Mouse (Mus musculus): ENCODE results near the gene Smap2. TPM values are rescaled to one million over a fixed set of nuclear protein-coding genes. Genes with fewer than 3 reads are reported as not detected.

The Smap2 gene
- polyA plus RNA-seq, 1 experiment: 35.0 TPM

DNA sequence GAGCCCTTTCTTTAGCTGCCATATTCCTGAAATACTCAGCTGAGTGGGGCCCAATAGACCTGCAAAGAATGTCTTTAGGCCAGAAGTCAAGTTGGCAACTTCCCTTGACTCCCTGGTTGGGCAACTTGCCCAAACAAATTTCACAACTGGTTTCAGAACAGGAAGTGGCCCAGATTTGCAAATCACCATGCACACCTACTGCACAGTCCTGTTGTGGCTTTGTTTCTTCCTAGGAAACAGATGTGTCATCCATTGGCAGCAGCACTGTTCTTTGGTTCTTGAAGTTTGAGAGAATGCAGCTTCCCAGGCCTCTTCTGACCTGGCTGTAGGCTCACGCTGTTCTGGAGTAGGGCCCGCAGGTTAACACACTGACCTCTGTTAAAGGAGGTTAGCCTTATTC, 6.9 kb upstream of the Smap2 start:
- TF ChIP-seq GATA1 (IDR thresholded peaks at IDR 0.05; ENCODE audit: borderline replicate concordance, low read length) (no peak), FLI1 (IDR thresholded peaks at IDR 0.05; ENCODE audit: low read length) (no peak)
- no peaks in the 10 kb centered on the region for H3K36me3 ChIP-seq (replicated peaks; ENCODE audit: low read length)
- no peak overlapping the region for H3K4me3 ChIP-seq (replicated peaks)
- peaks cover 83% of the 10 kb centered on the region for H3K4me1 ChIP-seq
- peaks cover 3% of the 10 kb centered on the region for H3K27me3 ChIP-seq (replicated peaks)
- H3K9me3 ChIP-seq: no peaks in the 10 kb centered on the region

DNA sequence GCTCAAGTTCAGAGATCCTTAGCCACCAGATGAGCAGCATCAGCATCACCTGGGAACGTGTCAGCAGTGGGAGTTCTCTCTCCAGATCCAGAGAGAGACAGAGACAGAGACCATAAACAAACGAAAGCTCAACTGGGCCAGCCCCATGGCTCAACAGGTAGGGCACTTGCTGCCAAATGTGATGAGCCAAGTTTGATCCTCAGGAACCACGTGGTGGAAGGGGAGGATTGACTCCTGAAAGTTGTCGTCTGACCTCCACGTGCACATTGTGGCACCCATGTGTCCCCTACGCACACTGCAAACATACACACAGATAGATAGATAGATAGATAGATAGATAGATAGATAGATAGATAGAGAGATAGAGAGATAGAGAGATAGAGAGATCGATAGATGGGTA, 6.4 kb upstream of the Smap2 start:
- no peaks in the 10 kb centered on the region for H3K36me3 ChIP-seq (replicated peaks; ENCODE audit: low read length)
- TF ChIP-seq FLI1 (IDR thresholded peaks at IDR 0.05; ENCODE audit: low read length): no peak

DNA sequence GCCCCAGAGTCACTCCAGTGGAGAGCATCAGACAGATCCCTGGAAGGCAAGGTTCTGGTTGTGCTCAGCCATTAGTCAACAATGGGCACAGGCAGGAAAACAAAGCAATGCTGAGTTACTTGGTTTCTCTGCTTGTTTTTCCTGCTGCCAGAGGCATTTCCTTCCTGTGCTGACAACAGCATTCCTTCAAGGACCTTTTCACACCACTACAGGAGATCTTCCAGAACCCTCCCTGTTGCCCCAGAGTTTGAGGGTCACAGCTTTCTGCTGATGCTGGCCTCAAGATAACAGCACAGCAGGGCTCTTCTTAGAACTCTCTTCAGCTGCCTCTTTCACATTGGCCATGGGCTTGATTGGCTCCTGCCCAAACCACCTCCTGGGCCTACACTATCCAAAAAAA, 4.9 kb upstream of the Smap2 start:
- H3K4me3 ChIP-seq (replicated peaks): peak overlapping the region; percentile 67
- H3K9me3 ChIP-seq: no peaks in the 10 kb centered on the region
- no peak for TF ChIP-seq GATA1 (IDR thresholded peaks at IDR 0.05; ENCODE audit: borderline replicate concordance, low read length)
- TF ChIP-seq FLI1 (IDR thresholded peaks at IDR 0.05; ENCODE audit: low read length): no peak
- no peaks in the 10 kb centered on the region for H3K36me3 ChIP-seq (replicated peaks; ENCODE audit: low read length)
- H3K4me1 ChIP-seq: peaks cover 82% of the 10 kb centered on the region
- H3K27me3 ChIP-seq (replicated peaks): peaks cover 3% of the 10 kb centered on the region

More for the DNA sequence above, 6.4 kb upstream of the Smap2 start:
- H3K9me3 ChIP-seq: no peaks in the 10 kb centered on the region
- H3K4me3 ChIP-seq (replicated peaks): no peak overlapping the region
- H3K4me1 ChIP-seq: peaks cover 81% of the 10 kb centered on the region
- H3K27me3 ChIP-seq (replicated peaks): peaks cover 3% of the 10 kb centered on the region

DNA sequence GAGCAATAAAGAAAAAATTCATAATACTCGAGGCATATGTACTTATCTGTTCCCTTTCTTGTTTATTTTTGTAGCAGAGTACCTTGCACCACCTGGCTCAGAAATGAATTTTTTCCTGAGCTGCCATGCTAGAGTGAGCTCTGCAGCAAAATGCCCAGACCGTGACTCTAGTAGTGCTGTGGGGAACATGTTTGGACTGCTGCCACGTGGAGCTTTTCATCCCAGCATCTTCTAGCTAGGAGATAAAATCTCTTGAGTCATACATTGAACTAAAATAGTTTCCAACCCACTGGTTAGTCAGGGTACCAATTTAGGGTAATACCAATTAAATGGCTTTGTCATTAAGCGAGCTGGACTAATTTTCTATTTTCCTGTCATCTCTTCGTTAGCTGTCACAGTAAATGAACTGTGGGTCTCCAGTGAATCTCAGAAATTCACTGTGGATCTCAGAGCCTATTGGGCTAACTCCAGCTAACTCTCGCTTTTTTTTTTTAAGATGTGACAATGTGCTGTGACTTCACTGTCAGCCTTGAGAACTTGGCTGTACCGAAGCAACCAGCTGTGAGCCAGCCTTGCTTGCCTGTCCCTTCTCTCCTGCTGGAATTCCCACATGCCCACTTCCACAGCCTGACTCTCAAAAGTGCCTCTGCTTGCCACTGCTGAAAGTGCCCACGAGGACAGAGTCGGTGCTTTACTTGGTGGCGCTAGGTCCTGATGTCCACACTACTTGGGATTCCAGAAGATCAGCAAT, 3.2 kb upstream of the Smap2 start:
- TF ChIP-seq FLI1 (IDR thresholded peaks at IDR 0.05; ENCODE audit: low read length): no peak
- no peak for TF ChIP-seq GATA1 (IDR thresholded peaks at IDR 0.05; ENCODE audit: borderline replicate concordance, low read length)
- Histone ChIP-seq H3K36me3 (replicated peaks; ENCODE audit: low read length) (no peaks in the 10 kb centered on the region), H3K9me3 (no peaks in the 10 kb centered on the region), H3K27me3 (replicated peaks) (peaks cover 3% of the 10 kb centered on the region), H3K4me3 (replicated peaks) (no peak overlapping the region), H3K4me1 (peaks cover 72% of the 10 kb centered on the region)

DNA sequence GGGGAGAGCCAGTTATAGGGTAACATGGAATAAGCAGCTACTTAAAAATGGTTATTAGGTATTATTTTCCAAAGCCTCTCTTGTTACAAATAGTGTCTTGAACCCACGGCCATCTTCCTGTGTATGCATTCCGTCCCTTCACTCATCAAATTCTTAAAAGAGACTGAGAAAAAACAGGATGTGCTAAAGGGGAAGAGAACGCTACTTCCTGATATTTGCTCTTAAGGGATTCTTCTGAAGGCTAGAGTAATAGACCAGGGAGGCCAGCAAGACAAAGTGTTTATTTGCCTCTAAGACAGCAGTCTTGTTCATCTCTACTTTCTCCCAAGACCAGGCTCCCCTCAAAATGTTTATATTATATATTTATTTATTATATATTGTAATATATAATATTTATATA, 1.2 kb upstream of the Smap2 start:
- no peak for TF ChIP-seq FLI1 (IDR thresholded peaks at IDR 0.05; ENCODE audit: low read length)
- no peak for TF ChIP-seq GATA1 (IDR thresholded peaks at IDR 0.05; ENCODE audit: borderline replicate concordance, low read length)
- no peak overlapping the region for H3K4me3 ChIP-seq (replicated peaks)
- peaks cover 73% of the 10 kb centered on the region for H3K4me1 ChIP-seq
- no peaks in the 10 kb centered on the region for H3K9me3 ChIP-seq
- H3K36me3 ChIP-seq (replicated peaks; ENCODE audit: low read length): peaks cover 4% of the 10 kb centered on the region
- H3K27me3 ChIP-seq (replicated peaks): peaks cover 3% of the 10 kb centered on the region

DNA sequence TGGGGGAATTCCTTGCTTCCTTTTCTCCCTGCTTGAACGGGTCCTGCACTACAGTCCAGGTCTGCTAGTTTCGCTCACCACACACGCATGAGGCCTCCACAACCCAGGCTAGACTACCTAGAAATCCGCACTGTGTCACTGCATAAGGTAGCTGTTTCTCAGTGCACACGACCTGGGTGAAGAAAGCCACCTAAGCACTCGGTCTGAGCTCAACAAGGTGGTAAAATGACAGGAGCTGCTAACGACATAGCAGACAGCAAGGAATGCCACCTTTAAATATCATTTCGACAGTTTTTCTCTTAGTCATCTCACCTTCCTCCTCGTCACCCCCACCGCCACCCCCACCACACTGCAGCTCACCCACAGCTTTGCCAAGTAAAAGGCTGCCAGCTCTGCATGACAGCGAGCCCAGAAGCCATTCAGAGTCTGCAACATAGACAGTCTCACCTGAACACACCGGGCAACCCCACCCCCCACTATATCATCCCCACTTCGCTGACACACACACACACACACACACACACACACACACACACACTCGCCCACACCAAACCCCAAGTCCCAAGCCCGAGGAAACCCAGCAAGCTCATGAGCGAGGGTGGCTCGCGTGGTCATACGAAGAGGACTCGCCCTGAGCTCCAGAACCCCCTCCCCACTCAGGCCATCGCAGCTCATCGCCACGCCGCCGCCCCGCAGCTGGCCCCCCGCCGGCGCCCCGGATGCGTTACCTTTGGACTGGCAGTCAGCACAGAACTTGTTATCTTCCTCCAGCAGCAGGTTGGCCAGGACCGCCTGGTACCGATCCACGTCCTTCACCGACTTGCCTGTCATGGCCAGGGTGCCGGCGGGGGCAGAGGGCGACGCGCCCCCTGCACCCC, 787 bp downstream of the Smap2 start:
- peaks cover 17% of the 10 kb centered on the region for H3K36me3 ChIP-seq (replicated peaks; ENCODE audit: low read length)
- peaks cover 75% of the 10 kb centered on the region for H3K4me1 ChIP-seq
- no peaks in the 10 kb centered on the region for H3K9me3 ChIP-seq
- H3K27me3 ChIP-seq (replicated peaks): peaks cover 3% of the 10 kb centered on the region
- H3K4me3 ChIP-seq (replicated peaks): peak overlapping the region; percentile 100
- TF ChIP-seq GATA1 (IDR thresholded peaks at IDR 0.05; ENCODE audit: borderline replicate concordance, low read length) (no peak), FLI1 (IDR thresholded peaks at IDR 0.05; ENCODE audit: low read length) (no peak)

DNA sequence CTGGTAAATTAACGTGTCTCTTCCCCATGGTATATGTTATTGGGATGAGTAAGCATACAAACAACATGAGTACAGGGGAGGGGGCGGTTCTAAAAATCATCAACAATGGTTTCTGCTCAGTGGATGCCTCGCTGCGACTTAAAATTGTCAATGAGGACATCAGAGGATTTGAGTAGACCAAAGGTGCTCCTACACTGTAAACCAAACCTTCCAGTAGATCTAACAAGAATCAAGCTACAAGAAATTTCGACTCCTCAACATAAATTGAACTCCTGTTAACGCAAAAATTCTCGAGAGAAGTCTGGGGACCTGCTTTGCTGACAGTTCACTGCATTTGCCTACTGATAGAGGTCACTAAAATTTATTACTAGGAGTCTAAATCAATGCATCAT, 1.8 kb downstream of the Smap2 start:
- peaks cover 17% of the 10 kb centered on the region for H3K36me3 ChIP-seq (replicated peaks; ENCODE audit: low read length)
- H3K4me1 ChIP-seq: peaks cover 75% of the 10 kb centered on the region
- H3K27me3 ChIP-seq (replicated peaks): no peaks in the 10 kb centered on the region
- H3K4me3 ChIP-seq (replicated peaks): peak overlapping the region; percentile 100
- no peaks in the 10 kb centered on the region for H3K9me3 ChIP-seq
- no peak for TF ChIP-seq FLI1 (IDR thresholded peaks at IDR 0.05; ENCODE audit: low read length)
- no peak for TF ChIP-seq GATA1 (IDR thresholded peaks at IDR 0.05; ENCODE audit: borderline replicate concordance, low read length)

DNA sequence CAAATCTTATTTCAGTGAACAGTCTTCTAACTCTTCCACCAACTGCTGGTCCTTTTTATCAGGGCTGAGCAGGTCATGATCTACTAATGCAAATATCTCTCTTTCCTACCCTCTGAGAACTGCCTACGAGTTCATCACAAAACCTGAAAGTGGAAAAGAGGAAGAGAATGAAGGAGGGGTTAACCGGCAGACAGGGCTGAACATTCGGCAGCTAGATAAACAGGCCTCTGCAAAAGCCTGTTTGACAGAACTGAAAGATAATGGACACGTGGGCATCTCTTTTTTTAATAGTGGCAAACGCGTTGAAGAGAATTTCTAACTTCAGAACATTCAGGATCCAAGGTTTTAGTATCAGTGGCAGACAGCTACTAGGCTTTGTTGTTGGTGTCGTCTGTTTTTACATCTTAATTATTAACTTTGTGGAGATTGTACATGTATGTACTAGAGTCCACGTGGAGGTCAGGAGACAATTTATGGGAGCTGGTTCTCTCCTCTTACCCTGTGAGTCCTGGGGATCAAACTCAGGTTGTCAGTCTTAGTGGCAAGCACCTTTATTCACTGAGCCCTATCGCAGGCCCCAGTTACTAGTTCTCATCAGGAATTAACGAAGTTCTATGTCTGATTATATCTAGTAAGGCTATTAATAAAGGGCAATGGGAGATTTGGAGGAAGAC, 2.3 kb downstream of the Smap2 start:
- Histone ChIP-seq H3K4me3 (replicated peaks) (peak overlapping the region; percentile 100), H3K36me3 (replicated peaks; ENCODE audit: low read length) (peaks cover 17% of the 10 kb centered on the region), H3K4me1 (peaks cover 79% of the 10 kb centered on the region), H3K27me3 (replicated peaks) (no peaks in the 10 kb centered on the region), H3K9me3 (no peaks in the 10 kb centered on the region)
- TF ChIP-seq FLI1 (IDR thresholded peaks at IDR 0.05; ENCODE audit: low read length) (no peak), GATA1 (IDR thresholded peaks at IDR 0.05; ENCODE audit: borderline replicate concordance, low read length) (no peak)

DNA sequence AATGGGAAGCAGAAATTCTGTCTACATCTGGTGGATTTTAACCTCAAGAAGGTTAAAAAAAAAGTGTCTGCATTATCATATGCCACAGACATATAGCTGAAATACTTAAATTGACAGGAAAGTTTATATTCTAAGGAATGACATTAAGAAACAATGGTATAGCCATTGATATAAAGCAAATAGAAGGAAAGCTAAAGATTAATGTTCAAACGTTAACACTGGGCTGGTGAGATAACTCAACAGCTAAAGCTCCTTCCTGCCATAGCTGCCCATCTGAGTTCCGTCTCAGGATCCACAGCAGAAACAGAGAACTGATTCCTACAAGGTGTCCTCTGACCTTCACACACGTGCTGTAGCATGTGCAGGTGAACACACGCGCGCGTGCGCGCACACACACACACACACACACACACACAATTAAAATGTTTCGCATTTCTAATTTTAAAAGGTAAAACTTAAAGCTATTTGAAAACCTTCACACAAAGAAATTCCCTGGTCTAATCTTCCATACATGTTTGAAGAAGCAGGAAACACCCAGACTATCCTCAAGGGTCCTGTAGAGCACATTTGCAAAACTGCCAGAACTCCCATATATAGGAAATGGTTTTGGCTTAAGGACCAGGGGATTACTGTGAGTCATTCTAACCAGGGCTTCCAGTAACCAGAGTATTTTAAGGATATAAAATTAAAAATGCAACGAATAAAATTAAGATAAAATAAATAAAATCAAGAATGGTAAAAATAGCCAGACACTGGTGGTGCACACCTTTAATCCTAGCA, 6.1 kb downstream of the Smap2 start:
- Histone ChIP-seq H3K9me3 (no peaks in the 10 kb centered on the region), H3K27me3 (replicated peaks) (no peaks in the 10 kb centered on the region), H3K36me3 (replicated peaks; ENCODE audit: low read length) (peaks cover 17% of the 10 kb centered on the region), H3K4me3 (replicated peaks) (no peak overlapping the region), H3K4me1 (peaks cover 95% of the 10 kb centered on the region)
- no peak for TF ChIP-seq GATA1 (IDR thresholded peaks at IDR 0.05; ENCODE audit: borderline replicate concordance, low read length)
- TF ChIP-seq FLI1 (IDR thresholded peaks at IDR 0.05; ENCODE audit: low read length): no peak
